Mouse (Mus musculus): Measurements from ENCODE around the gene Mvb12b. TPM values are rescaled to one million over a fixed set of nuclear protein-coding genes. Genes with fewer than 3 reads are reported as not detected.

The Mvb12b gene
- polyA plus RNA-seq, 1 experiment from 2014 or later, result 67.0 TPM

DNA sequence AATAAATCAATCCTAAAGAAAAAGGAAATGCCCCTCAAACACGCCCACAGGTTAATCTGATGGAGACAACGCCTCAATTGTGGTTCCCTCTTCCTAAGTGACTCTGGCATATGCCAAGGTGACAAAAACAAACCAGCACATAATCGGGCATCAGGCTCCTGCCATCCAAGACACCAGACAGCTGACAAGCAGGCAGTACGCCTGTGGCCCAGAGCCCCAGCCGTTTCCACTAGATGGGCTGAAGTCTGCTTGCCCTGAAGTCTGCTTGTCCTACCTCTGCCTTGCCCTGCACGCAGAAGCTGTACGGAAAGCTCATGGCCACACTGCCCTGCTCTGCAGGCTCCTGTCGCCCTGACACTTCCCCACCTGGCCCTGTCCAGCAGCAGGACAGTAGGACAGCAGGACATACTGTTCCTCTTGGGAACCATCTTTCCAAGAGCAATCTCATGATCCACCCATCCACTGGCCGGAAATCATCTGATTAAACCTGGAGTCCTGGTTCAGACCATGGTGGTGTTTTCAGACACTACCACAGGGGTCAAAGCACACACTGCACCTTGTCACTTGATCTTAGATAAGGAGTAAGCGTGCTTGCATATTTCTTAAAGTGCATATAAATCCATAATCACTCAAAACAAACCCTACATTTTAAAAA, 17.9 kb downstream of the Mvb12b start:
- ATAC-seq (replicated peaks), result no peak
- no peaks in the 10 kb centered on the region for H3K27me3 ChIP-seq (replicated peaks)
- H3K36me3 ChIP-seq (replicated peaks), result peaks cover 22% of the 10 kb centered on the region
- H3K4me1 ChIP-seq, result peaks cover 24% of the 10 kb centered on the region
- no peaks in the 10 kb centered on the region for H3K9me3 ChIP-seq
- 84% methylated on average over 10 of the region's 10 CpGs for WGBS
- no peak overlapping the region for H3K9ac ChIP-seq
- H3K4me2 ChIP-seq, result no peak overlapping the region
- 0 out of 2 replicates have a peak overlapping the region, but pooled peaks have one; percentile 12 for H3K27ac ChIP-seq
- H3K4me3 ChIP-seq, result no peak overlapping the region

DNA sequence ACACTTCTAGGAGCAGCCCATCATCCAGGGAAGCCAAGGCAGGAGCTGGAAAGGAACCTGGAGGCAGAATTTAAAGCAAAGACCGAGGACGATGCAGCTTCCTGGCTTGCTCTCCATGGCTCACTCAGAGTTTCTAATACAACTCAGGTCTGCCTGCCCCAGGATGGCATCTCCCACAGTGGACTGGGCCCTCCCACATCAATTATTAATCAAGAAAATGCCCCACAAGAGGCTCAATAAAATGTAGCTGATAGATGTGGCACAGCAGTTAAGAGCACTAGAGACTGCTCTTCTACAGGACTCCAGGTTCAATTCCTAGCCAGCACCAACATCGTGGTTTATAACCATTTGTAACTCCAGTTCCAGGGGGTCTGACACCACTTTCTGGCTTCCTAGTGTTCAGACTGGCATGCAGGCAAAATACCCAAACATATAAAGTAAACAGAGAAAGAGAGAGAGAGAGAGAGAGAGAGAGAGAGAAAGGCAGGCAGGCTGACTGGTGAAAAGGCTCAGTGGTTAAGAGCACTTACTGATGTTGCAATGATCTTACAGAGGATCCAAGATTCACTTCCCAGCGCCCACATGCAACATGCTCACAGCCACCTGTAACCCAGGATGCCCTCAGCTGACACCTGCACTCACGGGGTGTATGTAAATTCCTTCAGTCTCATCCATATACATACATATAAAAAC, 18.6 kb downstream of the Mvb12b start:
- H3K4me3 ChIP-seq, result no peak overlapping the region
- H3K9me3 ChIP-seq, result no peaks in the 10 kb centered on the region
- no peak overlapping the region for H3K9ac ChIP-seq
- no peak overlapping the region for H3K4me2 ChIP-seq
- peaks cover 22% of the 10 kb centered on the region for H3K36me3 ChIP-seq (replicated peaks)
- H3K27ac ChIP-seq, result no peak overlapping the region
- ATAC-seq (replicated peaks), result no peak
- H3K27me3 ChIP-seq (replicated peaks), result no peaks in the 10 kb centered on the region
- H3K4me1 ChIP-seq, result peaks cover 22% of the 10 kb centered on the region
- WGBS, result 78% methylated on average over 5 of the region's 5 CpGs

DNA sequence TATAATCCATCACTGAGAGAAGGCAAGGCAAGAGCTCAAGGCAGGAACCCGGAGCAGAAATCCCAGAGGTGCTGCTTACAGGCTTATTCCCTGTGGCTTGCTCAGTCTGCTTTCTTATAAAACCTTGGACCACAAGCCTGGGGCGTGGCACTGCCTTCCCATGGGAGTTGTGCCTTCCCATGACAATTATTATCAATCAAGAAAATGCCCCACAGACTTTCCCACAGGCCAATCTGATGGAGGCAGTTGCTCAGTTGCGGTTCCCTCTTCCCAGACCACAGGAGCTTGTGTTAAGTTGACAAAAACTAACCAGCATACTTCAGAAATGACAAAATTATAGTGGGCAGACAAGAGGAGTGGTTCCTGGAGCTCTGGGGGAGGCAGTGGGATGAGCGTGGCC, 19.4 kb downstream of the Mvb12b start:
- 77% methylated on average over 4 of the region's 4 CpGs for WGBS

DNA sequence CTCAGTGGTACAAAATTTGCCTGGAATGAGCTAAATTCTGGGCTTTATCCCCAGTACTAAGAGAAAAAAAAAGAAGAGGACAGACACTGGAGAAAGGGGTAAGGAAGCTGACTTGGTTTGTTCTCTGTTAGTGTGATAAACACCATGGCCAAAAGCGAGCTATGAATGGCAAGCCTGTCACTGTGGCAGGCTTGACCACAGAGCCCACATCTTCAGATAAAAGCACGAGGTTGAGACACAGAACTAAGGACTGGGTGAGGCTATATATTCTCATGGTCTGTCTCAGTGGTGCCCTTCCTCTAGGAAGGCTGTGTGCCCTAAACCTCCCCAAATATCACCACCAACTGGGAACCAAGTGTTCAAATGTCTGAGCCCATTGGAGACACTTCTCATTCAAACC, 31.0 kb downstream of the Mvb12b start:
- no peak overlapping the region for H3K9ac ChIP-seq
- H3K4me3 ChIP-seq, result no peak overlapping the region
- H3K4me1 ChIP-seq, result peaks cover 8% of the 10 kb centered on the region; the same call in 1 of the 2 replicates
- no peaks in the 10 kb centered on the region for H3K9me3 ChIP-seq
- no peak for ATAC-seq (replicated peaks)
- H3K36me3 ChIP-seq (replicated peaks), result no peaks in the 10 kb centered on the region
- H3K27ac ChIP-seq, result no peak overlapping the region
- 83% methylated on average over 2 of the region's 2 CpGs for WGBS
- H3K4me2 ChIP-seq, result no peak overlapping the region
- no peaks in the 10 kb centered on the region for H3K27me3 ChIP-seq (replicated peaks)

More for the DNA sequence above, 19.4 kb downstream of the Mvb12b start:
- H3K4me1 ChIP-seq, result peaks cover 22% of the 10 kb centered on the region
- H3K36me3 ChIP-seq (replicated peaks), result peaks cover 15% of the 10 kb centered on the region
- no peaks in the 10 kb centered on the region for H3K27me3 ChIP-seq (replicated peaks)
- H3K4me2 ChIP-seq, result no peak overlapping the region
- H3K4me3 ChIP-seq, result no peak overlapping the region
- H3K9ac ChIP-seq, result no peak overlapping the region
- no peaks in the 10 kb centered on the region for H3K9me3 ChIP-seq
- ATAC-seq (replicated peaks), result no peak
- no peak overlapping the region for H3K27ac ChIP-seq

DNA sequence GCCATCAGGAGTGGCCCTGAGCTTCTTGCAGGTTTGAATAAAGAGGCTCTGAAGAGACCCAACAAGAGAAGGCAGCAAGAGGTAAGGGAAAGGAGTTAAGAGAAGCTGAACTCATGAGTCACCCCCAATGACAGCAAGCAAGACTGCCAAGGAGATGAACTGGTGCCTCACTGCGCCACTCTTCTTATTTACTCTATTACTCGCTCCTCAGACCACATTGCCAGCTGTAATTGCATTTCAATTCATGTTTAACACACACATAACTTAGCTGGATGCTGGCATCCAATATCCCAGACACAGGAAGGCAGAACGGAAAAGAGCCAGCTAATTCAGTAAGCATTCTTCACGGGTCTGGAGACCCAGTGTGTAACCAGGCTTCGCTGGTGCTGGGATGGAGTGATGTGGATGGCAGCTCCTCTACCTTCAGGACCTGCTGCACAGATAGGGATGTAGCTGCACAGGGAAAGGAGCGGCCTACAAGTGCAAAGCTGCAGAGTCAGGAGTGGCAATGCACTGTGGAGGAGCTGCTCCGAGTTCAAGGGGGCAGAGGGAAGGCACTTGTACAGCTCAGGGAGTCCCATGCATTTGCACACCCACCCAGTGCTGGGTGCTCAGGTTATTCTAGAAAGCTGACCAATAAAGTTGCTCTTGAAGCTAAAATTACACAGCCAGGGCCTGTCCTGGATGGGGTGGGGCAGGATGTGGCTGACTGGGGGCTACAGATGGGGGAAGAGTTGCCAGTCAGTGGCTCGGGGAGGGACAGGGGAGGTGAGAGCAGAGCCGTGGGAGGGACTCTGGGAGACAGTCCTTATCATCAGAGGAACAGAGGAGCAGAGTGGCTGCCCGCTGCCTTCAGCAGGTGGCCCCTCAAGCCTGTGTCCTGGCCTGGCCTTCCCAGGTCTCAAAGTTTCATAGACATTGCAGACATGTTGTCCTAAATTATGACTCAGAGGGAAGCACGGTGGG, 34.5 kb downstream of the Mvb12b start:
- H3K27me3 ChIP-seq (replicated peaks), result no peaks in the 10 kb centered on the region
- 84% methylated on average over 11 of the region's 11 CpGs for WGBS
- no peak overlapping the region for H3K9ac ChIP-seq
- 0 out of 2 replicates have a peak overlapping the region, but pooled peaks have one; percentile 27 for H3K27ac ChIP-seq
- no peaks in the 10 kb centered on the region for H3K9me3 ChIP-seq
- no peak for ATAC-seq (replicated peaks)
- H3K36me3 ChIP-seq (replicated peaks), result no peaks in the 10 kb centered on the region
- no peak overlapping the region for H3K4me3 ChIP-seq
- H3K4me2 ChIP-seq, result no peak overlapping the region
- H3K4me1 ChIP-seq, result peaks cover 11% of the 10 kb centered on the region

DNA sequence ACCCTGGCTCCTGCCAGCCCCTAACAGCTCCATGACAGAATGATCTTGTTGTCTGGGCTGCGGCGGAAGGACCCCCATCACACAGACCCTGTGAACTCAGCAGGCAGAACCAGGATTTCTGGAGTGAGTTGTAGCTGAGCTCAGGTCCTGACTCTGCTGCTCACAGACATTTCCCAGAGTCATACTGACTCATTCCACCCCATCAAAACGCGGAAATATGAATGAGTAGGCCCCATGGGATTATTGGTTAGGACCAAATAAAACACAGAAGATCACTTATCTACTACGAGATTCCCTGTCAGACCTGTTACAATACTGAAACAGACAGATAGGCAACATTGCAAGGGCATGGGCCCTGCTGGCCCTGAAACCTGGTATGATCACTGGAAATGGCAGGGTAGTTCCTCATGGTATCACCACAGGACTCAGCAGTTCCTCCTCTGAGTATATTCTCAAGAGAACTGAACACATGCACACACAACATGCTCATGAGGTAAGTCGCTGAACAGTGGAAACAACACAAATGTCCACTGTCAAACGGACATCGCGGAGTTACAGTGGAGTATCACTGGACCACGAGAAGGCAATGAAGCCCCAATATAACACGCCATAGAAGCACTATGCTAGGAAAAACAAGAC, 40.4 kb downstream of the Mvb12b start:
- WGBS, result 79% methylated on average over 11 of the region's 11 CpGs
- Histone ChIP-seq H3K27ac (peak overlapping the region; percentile 55), H3K9ac (no peak overlapping the region), H3K27me3 (replicated peaks) (no peaks in the 10 kb centered on the region), H3K36me3 (replicated peaks) (no peaks in the 10 kb centered on the region), H3K9me3 (no peaks in the 10 kb centered on the region), H3K4me2 (no peak overlapping the region), H3K4me1 (peaks cover 31% of the 10 kb centered on the region), H3K4me3 (no peak overlapping the region)
- ATAC-seq (replicated peaks), result no peak

DNA sequence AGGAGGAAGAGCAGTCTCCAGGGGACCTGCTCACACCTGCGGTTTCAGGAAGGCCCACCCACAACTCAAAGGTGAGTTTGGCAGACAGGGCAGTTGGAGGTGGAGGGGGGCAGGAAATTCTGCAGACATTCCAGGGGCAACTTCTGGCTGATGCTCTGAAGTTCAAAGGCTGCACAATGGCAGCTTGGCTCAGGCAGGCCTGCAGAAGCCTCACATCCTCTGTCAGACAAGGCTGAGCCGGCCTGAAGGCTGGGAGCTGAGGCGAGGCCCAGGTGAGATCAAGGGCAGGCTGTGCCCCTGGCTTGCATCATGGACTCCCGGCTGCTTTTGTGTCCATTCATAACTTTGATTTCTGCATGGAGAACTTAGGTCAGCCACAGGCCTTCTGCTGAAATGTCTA, 41.1 kb downstream of the Mvb12b start:
- ATAC-seq (replicated peaks), result 0 out of 2 replicates have a peak, but pooled peaks have one; percentile 40
- WGBS, result 47% methylated on average over 4 of the region's 4 CpGs
- no peaks in the 10 kb centered on the region for H3K27me3 ChIP-seq (replicated peaks)

DNA sequence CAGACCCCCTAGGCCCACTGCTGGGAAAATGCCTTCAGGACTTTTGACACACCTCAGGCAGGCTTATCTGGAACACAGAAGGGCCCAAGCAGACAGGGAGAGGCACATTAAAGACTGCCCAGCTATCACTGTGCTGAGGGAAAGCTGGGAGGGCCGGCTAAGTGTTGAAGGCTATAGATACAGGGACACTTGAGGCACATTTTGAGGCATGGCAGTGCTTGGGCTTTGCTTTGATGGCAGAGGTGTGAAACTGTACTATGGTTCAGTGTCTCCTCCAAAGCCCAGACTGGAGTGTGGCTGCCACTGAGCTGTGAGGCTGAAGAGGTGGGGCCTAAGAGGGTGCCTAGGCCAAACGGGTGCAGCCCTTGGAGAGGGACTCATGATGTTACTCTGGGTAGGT, 44.1 kb downstream of the Mvb12b start:
- Histone ChIP-seq H3K4me3 (no peak overlapping the region), H3K4me2 (no peak overlapping the region), H3K36me3 (replicated peaks) (no peaks in the 10 kb centered on the region), H3K9me3 (no peaks in the 10 kb centered on the region), H3K27ac (0 out of 2 replicates have a peak overlapping the region, but pooled peaks have one; percentile 18), H3K27me3 (replicated peaks) (no peaks in the 10 kb centered on the region), H3K9ac (no peak overlapping the region), H3K4me1 (peaks cover 53% of the 10 kb centered on the region)
- no peak for ATAC-seq (replicated peaks)
- 65% methylated on average over 2 of the region's 2 CpGs for WGBS

More for the DNA sequence above, 41.1 kb downstream of the Mvb12b start:
- peak overlapping the region; percentile 55 for H3K27ac ChIP-seq
- H3K4me3 ChIP-seq, result no peak overlapping the region
- no peak overlapping the region for H3K9ac ChIP-seq
- no peak overlapping the region for H3K4me2 ChIP-seq
- no peaks in the 10 kb centered on the region for H3K9me3 ChIP-seq
- no peaks in the 10 kb centered on the region for H3K36me3 ChIP-seq (replicated peaks)
- H3K4me1 ChIP-seq, result peaks cover 31% of the 10 kb centered on the region

DNA sequence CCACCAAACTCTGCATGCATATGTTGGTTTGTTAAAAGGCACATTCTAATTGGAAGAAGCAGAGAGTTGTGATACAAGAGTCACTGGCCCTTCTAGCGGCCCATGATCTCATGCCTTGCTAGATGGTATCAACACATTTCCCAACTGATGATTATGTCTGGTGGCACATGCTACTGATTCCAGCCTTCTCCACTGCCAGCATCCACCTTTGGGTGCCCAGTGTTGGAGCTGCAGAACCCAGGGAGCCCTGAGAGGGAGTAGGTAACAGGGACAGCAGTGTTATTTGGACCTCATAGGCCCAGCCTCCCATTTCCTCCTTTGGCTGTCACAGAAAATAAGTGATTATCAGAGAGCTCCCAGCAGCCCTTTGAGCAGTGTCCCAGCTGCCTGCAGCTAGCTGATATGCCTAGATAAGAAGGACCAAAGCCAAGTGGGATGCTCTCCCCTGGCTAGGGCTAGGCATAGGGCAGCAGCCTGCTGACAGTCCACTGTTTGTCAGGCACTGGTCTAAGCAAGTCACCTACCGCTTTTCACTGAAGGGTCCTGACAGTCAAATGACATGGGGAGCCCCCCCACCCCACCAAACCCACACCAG, 44.7 kb downstream of the Mvb12b start:
- no peaks in the 10 kb centered on the region for H3K27me3 ChIP-seq (replicated peaks)
- ATAC-seq (replicated peaks), result no peak
- 0 out of 2 replicates have a peak overlapping the region, but pooled peaks have one; percentile 18 for H3K27ac ChIP-seq
- H3K4me1 ChIP-seq, result peaks cover 54% of the 10 kb centered on the region
- H3K36me3 ChIP-seq (replicated peaks), result no peaks in the 10 kb centered on the region
- H3K9me3 ChIP-seq, result no peaks in the 10 kb centered on the region
- no peak overlapping the region for H3K4me2 ChIP-seq
- H3K4me3 ChIP-seq, result no peak overlapping the region
- 92% methylated on average over 2 of the region's 2 CpGs for WGBS
- H3K9ac ChIP-seq, result no peak overlapping the region

DNA sequence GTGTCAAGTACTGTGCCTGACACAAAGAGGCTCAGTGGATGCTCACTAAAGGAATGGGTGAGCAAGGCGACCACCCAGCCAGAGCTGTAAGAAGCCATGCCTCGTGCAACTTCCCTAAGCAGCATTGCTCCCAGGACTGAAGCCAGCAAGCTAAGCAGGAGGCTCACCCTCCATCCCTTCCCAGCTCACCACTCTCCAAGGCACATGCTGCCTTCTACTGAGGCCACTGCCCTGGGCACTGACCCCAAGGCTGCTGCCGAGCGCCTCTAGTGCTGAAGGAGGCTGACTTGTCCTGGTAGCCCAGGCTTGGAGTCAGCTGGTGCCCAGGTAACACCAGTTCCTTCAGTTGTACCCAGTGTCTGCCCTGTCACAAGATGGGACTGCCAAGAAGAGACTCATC, 45.8 kb downstream of the Mvb12b start:
- ATAC-seq (replicated peaks), result no peak
- WGBS, result 87% methylated on average over 4 of the region's 4 CpGs
- no peak overlapping the region for H3K4me3 ChIP-seq

DNA sequence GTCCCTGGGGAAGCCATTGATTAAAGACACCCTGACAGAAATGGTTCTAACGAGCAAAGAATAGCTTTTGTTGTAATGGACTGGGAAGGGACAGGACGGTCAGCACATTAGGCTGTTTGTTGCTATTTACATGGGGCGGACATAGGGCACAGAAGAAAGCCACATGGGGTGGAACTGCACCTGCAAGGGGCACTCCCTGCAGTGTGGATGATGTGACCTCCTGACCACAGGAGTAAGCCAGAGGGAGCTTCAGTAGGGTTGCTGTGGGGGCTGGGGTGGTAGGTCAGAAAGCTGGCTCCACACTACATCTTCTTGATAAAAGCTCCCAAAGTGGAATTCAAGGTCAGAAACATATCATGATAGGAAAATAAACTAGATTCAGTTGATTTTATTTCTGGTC, 47.3 kb downstream of the Mvb12b start:
- Histone ChIP-seq H3K9ac (no peak overlapping the region), H3K4me3 (no peak overlapping the region)
- ATAC-seq (replicated peaks), result no peak

More for the DNA sequence above, 45.8 kb downstream of the Mvb12b start:
- Histone ChIP-seq H3K36me3 (replicated peaks) (no peaks in the 10 kb centered on the region), H3K4me1 (peaks cover 54% of the 10 kb centered on the region), H3K4me2 (no peak overlapping the region), H3K9ac (no peak overlapping the region), H3K27me3 (replicated peaks) (no peaks in the 10 kb centered on the region), H3K9me3 (no peaks in the 10 kb centered on the region), H3K27ac (no peak overlapping the region)

More for the DNA sequence above, 47.3 kb downstream of the Mvb12b start:
- H3K4me2 ChIP-seq, result no peak overlapping the region
- H3K27me3 ChIP-seq (replicated peaks), result no peaks in the 10 kb centered on the region
- H3K9me3 ChIP-seq, result no peaks in the 10 kb centered on the region
- H3K27ac ChIP-seq, result peak overlapping the region; percentile 59
- no peaks in the 10 kb centered on the region for H3K36me3 ChIP-seq (replicated peaks)
- peaks cover 54% of the 10 kb centered on the region for H3K4me1 ChIP-seq
- WGBS, result 41% methylated on average over 3 of the region's 3 CpGs

Data from midbrain, embryonic 15.5 days (tissue).